Mouse (Mus musculus): Measurements from ENCODE around the gene Fam149a. TPM values are rescaled to one million over a fixed set of nuclear protein-coding genes. Genes with fewer than 3 reads are reported as not detected.

Gene Fam149a
- 43.0 TPM for polyA plus RNA-seq (2014; fragmentation: Illumina TruSeq; extraction: RNeasy Lipid Tissue Mini Kit (QIAGEN cat#74804); ENCODE audit: low read depth, low replicate concordance)

GRCm38 (mm10) chr8:45381963-45382347 lies at the start of gene Fam149a:
Gene Fam149a, minus strand, starts transcription at chr8:45382291.

GRCm38 (mm10) chr8:45410882-45411281 lies 28.8 kb upstream of the Fam149a start, which contains the start of gene Tlr3:
Gene Tlr3, minus strand, starts transcription at chr8:45411080.

GRCm38 (mm10) chr8:45332685-45333409 lies 49.2 kb downstream of the Fam149a start, which contains the start of gene Cyp4v3:
Gene Cyp4v3, minus strand, starts transcription at chr8:45333216.

GRCm38 (mm10) chr8:45308366-45308765 lies 73.7 kb downstream of the Fam149a start, which contains the start of gene Gm45753:
Gene Gm45753, minus strand, starts transcription at chr8:45308466.

GRCm38 (mm10) chr8:45294687-45295086 lies 87.4 kb downstream of the Fam149a start, which contains the start of gene Klkb1:
Gene Klkb1, minus strand, starts transcription at chr8:45294859.

Other genes starting within 250 kb of the Fam149a start
- gene F11, start 120.3 kb downstream of the Fam149a start, polyA plus RNA-seq (2014; fragmentation: Illumina TruSeq; extraction: RNeasy Lipid Tissue Mini Kit (QIAGEN cat#74804); ENCODE audit: low read depth, low replicate concordance) = not detected
- gene Klkb1, start 87.4 kb downstream of the Fam149a start, polyA plus RNA-seq (2014; fragmentation: Illumina TruSeq; extraction: RNeasy Lipid Tissue Mini Kit (QIAGEN cat#74804); ENCODE audit: low read depth, low replicate concordance) = 4.9 TPM
- gene Gm45753, start 73.8 kb downstream of the Fam149a start, polyA plus RNA-seq (2014; fragmentation: Illumina TruSeq; extraction: RNeasy Lipid Tissue Mini Kit (QIAGEN cat#74804); ENCODE audit: low read depth, low replicate concordance) = 1.4 TPM
- 10.7 TPM for gene Cyp4v3, start 49.1 kb downstream of the Fam149a start, polyA plus RNA-seq (2014; fragmentation: Illumina TruSeq; extraction: RNeasy Lipid Tissue Mini Kit (QIAGEN cat#74804); ENCODE audit: low read depth, low replicate concordance)
- 32.3 TPM for gene Tlr3, start 28.8 kb upstream of the Fam149a start, polyA plus RNA-seq (2014; fragmentation: Illumina TruSeq; extraction: RNeasy Lipid Tissue Mini Kit (QIAGEN cat#74804); ENCODE audit: low read depth, low replicate concordance)
- gene Sorbs2, start 125.5 kb upstream of the Fam149a start, polyA plus RNA-seq (2014; fragmentation: Illumina TruSeq; extraction: RNeasy Lipid Tissue Mini Kit (QIAGEN cat#74804); ENCODE audit: low read depth, low replicate concordance) = 44.6 TPM

All from kidney, adult 10 weeks (tissue).